Mouse (Mus musculus): ENCODE measurements around the gene Gys1.

GRCm38 (mm10) chr7:45492951-45493350 is 58.3 kb downstream of the Gys1 start:
- no peak for TF ChIP-seq CHD2 (IDR thresholded peaks at IDR 0.05; ENCODE audit: low read depth, low read length)
- TF ChIP-seq HCFC1 (IDR thresholded peaks at IDR 0.05; ENCODE audit: borderline replicate concordance, insufficient read depth, low read length): no peak
- TF ChIP-seq MAFK (IDR thresholded peaks at IDR 0.05; ENCODE audit: insufficient read depth, low read depth, low read length): no peak
